Mouse (Mus musculus): ENCODE data around the gene Ctu1. TPM values are rescaled to one million over a fixed set of nuclear protein-coding genes. Genes with fewer than 3 reads are reported as not detected.

Ctu1 gene
- 14.3 and 14.5 TPM in 2 replicates for polyA plus RNA-seq (2015; fragmentation: Nextera tagmentation; extraction: Ambion mirVana)

DNA sequence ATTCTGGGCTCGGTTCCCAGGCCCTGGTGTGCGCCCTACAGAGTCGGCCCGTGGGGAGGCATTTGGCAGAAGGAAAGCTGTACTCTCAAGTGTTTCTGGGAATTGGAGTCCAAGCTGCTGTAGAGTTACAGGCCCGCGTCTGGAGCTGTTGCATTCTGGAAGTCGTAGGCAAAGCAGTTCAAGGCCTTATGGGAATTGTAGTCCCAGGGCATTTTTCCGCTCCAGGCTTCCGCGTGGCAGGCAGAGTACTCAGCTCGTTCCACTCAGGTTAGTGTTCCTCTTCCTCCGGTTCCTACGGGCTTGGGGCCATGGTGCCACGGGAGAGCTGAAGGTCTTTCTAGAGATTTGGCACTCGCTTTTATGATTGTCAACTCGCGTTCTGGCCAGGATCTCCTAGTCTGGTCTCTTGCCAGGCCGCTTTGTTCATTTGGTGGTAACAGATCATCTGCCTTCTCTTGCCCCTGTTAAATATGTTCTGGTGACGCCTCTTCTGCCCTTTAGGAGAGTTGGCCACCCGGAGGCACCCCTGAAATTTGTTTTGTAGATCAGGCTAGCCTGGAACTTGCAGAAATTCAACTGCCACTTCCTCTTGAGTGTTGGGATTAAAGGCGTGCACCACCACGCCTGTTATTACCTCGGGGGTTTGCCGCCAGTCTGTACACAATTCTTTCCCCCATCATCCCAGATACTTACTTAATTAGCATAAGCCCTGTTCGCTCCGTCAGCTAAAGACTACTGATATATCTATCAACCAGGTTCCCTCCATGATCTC, at the start of gene Ctu1:
Ctu1 (plus strand) TSS at position 208 of the 772 bp plus-strand sequence.
- no peaks in the 10 kb centered on the region for H3K27me3 ChIP-seq
- H3K9ac ChIP-seq, result peak within 1 kb of the TSS; percentile 83
- ATAC-seq (ENCODE audit: insufficient number of reproducible peaks, insufficient read depth, low FRiP score, low TSS enrichment, low read depth), result peak; percentile 89
- H3K36me3 ChIP-seq, result peaks cover 32% of the 10 kb centered on the region
- H3K4me1 ChIP-seq, result peaks cover 8% of the 10 kb centered on the region
- WGBS, result under 1% methylated on average over 26 of the region's 26 CpGs
- H3K4me2 ChIP-seq, result peak within 1 kb of the TSS; percentile 85
- H3K4me3 ChIP-seq, result peak within 1 kb of the TSS; percentile 72
- peaks cover 13% of the 10 kb centered on the region; the same call in 1 of the 2 replicates for H3K9me3 ChIP-seq
- H3K27ac ChIP-seq, result peak within 1 kb of the TSS; percentile 68

DNA sequence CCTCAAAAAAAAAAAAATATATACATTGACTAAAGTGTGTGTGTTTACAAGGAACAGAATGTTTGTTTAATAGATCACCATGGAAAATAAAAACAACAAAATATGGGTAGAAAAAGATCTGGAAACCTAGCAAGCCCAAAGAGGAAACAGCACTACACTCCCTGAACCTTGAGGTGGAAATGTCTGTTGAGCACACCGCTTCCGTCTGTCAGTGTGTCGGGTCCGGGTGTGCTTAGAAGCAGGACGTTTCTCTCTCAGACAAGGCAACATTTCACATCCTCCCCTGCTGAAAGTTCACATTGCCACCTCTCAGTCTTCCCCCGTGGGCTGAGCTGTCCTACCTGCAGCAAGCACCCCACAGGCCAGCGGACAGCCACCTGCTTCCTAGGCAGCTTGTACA, 48.9 kb upstream of the Ctu1 start:
- H3K4me1 ChIP-seq, result no peaks in the 10 kb centered on the region
- H3K9ac ChIP-seq, result no peak overlapping the region
- no peak overlapping the region for H3K27ac ChIP-seq
- H3K36me3 ChIP-seq, result no peaks in the 10 kb centered on the region
- no peak overlapping the region for H3K4me3 ChIP-seq
- H3K27me3 ChIP-seq, result no peaks in the 10 kb centered on the region
- WGBS, result 81% methylated on average over 7 of the region's 7 CpGs
- H3K4me2 ChIP-seq, result no peak overlapping the region
- H3K9me3 ChIP-seq, result no peaks in the 10 kb centered on the region
- ATAC-seq (ENCODE audit: insufficient number of reproducible peaks, insufficient read depth, low FRiP score, low TSS enrichment, low read depth), result no peak

DNA sequence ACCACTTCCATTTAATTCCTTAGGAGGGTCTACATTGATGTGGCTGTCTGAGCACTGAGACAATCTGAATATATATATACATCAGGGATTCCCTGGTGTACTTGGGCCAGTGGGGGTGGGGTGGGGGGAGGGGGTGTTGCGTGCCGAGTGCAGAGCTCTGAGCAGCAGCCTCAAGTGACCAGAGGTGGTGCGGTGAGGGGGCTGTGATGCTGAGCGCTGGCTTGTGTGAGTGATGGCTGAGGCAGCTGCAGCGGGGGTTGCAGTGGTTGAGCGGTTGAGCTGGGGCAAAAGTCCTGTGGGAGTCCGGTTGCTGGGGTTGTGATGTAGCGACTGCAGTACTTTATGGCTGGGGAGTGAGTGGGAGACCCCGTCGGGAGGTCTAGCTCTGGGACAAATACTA, 48.0 kb upstream of the Ctu1 start:
- no peaks in the 10 kb centered on the region for H3K36me3 ChIP-seq
- no peaks in the 10 kb centered on the region for H3K9me3 ChIP-seq
- no peak overlapping the region for H3K4me3 ChIP-seq
- H3K27me3 ChIP-seq, result no peaks in the 10 kb centered on the region
- 16% methylated on average over 10 of the region's 10 CpGs for WGBS
- H3K4me2 ChIP-seq, result no peak overlapping the region
- no peak for ATAC-seq (ENCODE audit: insufficient number of reproducible peaks, insufficient read depth, low FRiP score, low TSS enrichment, low read depth)
- H3K9ac ChIP-seq, result no peak overlapping the region
- H3K27ac ChIP-seq, result no peak overlapping the region
- no peaks in the 10 kb centered on the region for H3K4me1 ChIP-seq

DNA sequence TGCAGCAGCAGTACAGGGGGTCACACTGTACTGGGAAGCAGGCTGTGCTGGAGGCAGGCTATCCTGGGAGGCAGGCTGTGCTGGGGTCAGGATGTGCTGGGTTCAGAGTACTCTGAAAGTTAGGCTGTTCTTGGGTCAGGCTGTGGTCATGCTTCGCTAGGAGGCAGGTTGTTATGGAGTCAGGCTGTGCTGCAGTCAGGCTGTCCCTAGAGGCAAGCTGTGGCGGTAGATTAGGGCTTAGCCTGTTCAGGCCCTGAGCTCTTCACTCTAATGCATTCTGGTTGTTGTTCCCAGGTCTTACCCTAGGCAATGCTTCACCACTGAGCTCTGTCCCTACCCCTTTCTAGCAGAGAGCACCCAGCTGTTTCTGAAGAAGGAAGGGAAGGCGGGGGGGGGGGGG, 46.8 kb upstream of the Ctu1 start:
- Histone ChIP-seq H3K4me3 (no peak overlapping the region), H3K9me3 (no peaks in the 10 kb centered on the region), H3K36me3 (no peaks in the 10 kb centered on the region), H3K27ac (no peak overlapping the region), H3K9ac (no peak overlapping the region), H3K27me3 (no peaks in the 10 kb centered on the region), H3K4me2 (no peak overlapping the region), H3K4me1 (no peaks in the 10 kb centered on the region)
- WGBS, result 56% methylated on average over 3 of the region's 3 CpGs
- no peak for ATAC-seq (ENCODE audit: insufficient number of reproducible peaks, insufficient read depth, low FRiP score, low TSS enrichment, low read depth)

DNA sequence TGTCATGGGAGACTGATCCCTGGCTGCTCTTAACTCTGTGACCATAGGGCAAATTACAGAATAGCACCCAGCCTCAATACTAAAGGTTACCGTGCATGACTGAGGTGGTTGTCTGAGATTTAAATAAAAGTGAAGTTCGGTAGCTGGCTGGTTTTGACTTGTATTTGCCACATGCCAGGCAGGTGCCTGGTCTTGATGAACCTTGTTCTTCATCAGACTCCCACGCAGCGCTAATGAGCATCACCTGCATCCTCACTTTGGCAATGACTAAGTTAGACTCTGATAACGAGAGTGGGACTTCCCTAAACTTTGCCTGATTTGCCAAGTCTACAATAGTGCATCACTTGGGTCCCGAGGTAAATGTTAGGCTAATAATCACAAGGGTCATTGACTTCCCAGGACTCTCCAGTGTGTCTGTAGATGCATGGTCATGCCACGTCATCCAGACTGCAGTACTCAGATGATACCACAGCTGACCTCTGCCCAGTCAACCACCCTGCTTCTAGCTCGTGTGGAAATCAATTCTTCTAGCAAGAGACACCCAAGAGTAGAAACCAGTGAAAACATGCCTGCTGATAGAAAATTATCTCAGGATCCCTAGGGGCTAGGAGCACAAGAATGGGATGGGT, 45.9 kb upstream of the Ctu1 start:
- Histone ChIP-seq H3K9me3 (no peaks in the 10 kb centered on the region), H3K27me3 (no peaks in the 10 kb centered on the region), H3K4me3 (no peak overlapping the region), H3K27ac (no peak overlapping the region), H3K9ac (no peak overlapping the region), H3K4me1 (no peaks in the 10 kb centered on the region), H3K4me2 (no peak overlapping the region), H3K36me3 (no peaks in the 10 kb centered on the region)
- ATAC-seq (ENCODE audit: insufficient number of reproducible peaks, insufficient read depth, low FRiP score, low TSS enrichment, low read depth), result no peak
- WGBS, result 78% methylated on average over 8 of the region's 8 CpGs

DNA sequence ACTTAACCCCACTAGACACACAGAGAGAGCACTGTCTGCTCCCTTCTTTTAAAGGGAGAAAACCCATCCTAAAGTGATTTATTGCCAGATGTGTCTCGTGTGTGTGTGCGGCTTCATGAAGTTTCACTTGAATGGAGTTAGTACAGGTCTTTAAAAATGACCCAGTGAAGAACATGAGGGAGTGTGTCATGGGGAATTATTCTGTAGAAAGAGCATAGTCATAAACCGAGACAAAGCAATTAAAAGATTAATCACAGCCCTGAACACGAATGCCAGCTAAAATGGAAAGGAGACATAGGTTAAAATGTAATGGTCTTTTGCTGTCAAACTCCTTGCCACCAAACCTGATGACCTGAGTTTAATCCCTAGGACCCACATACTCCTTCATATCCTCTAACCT, 37.9 kb upstream of the Ctu1 start:
- Histone ChIP-seq H3K4me1 (no peaks in the 10 kb centered on the region), H3K9ac (no peak overlapping the region), H3K27me3 (no peaks in the 10 kb centered on the region), H3K36me3 (no peaks in the 10 kb centered on the region), H3K4me3 (no peak overlapping the region), H3K27ac (no peak overlapping the region), H3K4me2 (no peak overlapping the region), H3K9me3 (no peaks in the 10 kb centered on the region)
- WGBS, result 72% methylated on average over 4 of the region's 4 CpGs
- ATAC-seq (ENCODE audit: insufficient number of reproducible peaks, insufficient read depth, low FRiP score, low TSS enrichment, low read depth), result no peak

DNA sequence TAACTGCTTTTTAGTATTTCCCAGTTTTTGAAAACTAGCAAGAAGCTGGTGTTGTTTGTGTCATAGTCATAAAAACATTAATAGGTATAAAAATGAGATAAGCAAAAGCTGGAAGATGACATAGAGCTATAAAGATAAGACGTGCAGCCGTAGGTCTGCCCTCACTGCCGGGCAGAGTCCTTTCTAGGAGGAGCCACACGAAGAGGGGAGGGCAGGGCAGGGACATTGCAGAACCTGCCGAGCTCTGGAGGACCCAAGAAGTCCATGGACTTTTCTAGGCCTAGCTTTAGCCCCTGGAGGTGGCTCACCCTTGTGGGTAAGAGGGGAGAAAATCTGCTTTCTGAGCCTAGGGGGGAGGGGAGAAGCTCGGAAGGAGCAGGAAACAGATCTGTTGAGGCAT, 37.3 kb upstream of the Ctu1 start, which contains the start of gene Ceacam18:
Ceacam18 (plus strand) TSS at position 208 of the 400 bp plus-strand sequence.
- no peak within 1 kb of the TSS for H3K9ac ChIP-seq
- no peak for ATAC-seq (ENCODE audit: insufficient number of reproducible peaks, insufficient read depth, low FRiP score, low TSS enrichment, low read depth)
- H3K4me3 ChIP-seq, result no peak within 1 kb of the TSS
- H3K9me3 ChIP-seq, result no peaks in the 10 kb centered on the region
- WGBS, result 68% methylated on average over 6 of the region's 6 CpGs
- H3K4me1 ChIP-seq, result no peaks in the 10 kb centered on the region
- H3K4me2 ChIP-seq, result no peak within 1 kb of the TSS
- no peaks in the 10 kb centered on the region for H3K36me3 ChIP-seq
- no peaks in the 10 kb centered on the region for H3K27me3 ChIP-seq
- H3K27ac ChIP-seq, result no peak within 1 kb of the TSS

DNA sequence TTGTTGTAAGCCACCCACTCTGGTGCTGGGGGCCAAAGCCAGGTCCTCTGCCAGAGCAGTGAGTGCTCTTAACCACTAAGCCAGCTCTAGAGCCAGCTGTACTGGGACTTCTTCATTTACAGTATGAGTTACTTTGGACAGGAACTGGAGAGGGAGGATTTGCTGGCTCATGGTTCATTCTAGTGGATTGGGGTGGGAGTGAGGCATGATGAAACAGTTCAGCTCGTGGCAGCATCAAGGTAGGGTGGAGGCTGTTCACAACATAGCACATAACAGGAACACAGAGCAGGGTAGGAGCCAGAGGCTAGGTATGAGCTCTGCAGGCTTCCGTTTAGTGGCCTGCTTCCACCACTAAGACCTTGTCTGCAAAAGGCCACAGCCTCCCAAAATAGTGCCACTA, 35.6 kb upstream of the Ctu1 start:
- Histone ChIP-seq H3K4me3 (no peak overlapping the region), H3K9ac (no peak overlapping the region), H3K27me3 (no peaks in the 10 kb centered on the region), H3K4me1 (no peaks in the 10 kb centered on the region), H3K9me3 (no peaks in the 10 kb centered on the region), H3K27ac (no peak overlapping the region), H3K36me3 (no peaks in the 10 kb centered on the region), H3K4me2 (no peak overlapping the region)
- WGBS, result 49% methylated on average over 2 of the region's 2 CpGs
- no peak for ATAC-seq (ENCODE audit: insufficient number of reproducible peaks, insufficient read depth, low FRiP score, low TSS enrichment, low read depth)

DNA sequence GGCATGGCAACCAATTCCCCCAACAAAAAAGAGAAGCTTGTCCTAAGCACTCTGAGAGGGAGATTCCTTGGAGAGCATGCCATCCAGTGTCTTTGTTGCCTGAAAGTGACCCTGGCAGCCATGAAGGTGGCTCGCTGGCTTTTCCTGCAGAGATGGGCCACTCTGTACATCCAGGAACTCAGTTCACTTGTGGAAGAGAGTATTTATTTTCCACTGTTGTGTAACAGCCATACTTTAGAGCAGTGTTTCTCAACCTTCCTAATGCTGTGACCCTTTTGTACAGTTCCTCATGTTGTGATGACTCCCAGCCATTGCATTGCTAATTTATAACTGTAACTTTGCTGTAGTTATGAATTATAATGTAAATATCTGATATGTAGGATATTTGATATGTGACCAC, 34.7 kb upstream of the Ctu1 start:
- Histone ChIP-seq H3K4me3 (no peak overlapping the region), H3K27me3 (no peaks in the 10 kb centered on the region), H3K9me3 (no peaks in the 10 kb centered on the region), H3K36me3 (no peaks in the 10 kb centered on the region), H3K27ac (no peak overlapping the region), H3K9ac (no peak overlapping the region), H3K4me1 (no peaks in the 10 kb centered on the region), H3K4me2 (no peak overlapping the region)
- no peak for ATAC-seq (ENCODE audit: insufficient number of reproducible peaks, insufficient read depth, low FRiP score, low TSS enrichment, low read depth)
- 81% methylated on average over 1 of the region's 1 CpGs for WGBS

DNA sequence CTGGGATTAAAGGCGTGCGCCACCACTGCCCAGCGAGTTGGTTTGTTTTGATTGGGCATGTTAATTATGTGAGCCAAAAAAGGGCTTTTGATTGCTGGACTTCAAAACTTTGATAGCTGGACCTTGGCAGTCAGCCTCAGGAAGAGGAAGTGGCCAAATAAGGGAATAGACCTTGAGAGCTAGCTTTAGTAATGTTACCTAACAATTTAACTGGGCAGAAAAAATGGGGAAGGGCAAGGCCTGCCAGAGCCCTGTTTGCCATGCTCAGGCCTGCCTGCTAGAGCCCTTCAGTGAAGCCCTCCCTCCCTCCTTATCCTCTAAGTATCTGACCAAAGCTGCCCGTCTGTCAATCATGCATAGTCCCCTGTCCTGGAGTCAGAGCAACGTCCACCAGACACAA, 29.2 kb upstream of the Ctu1 start:
- H3K9me3 ChIP-seq, result no peaks in the 10 kb centered on the region
- no peaks in the 10 kb centered on the region for H3K36me3 ChIP-seq
- no peaks in the 10 kb centered on the region for H3K27me3 ChIP-seq
- H3K4me2 ChIP-seq, result no peak overlapping the region
- H3K9ac ChIP-seq, result no peak overlapping the region
- 0 out of 2 replicates have a peak, but pooled peaks cover 4% of the 10 kb centered on the region for H3K4me1 ChIP-seq
- no peak for ATAC-seq (ENCODE audit: insufficient number of reproducible peaks, insufficient read depth, low FRiP score, low TSS enrichment, low read depth)
- H3K27ac ChIP-seq, result no peak overlapping the region
- WGBS, result 81% methylated on average over 5 of the region's 5 CpGs
- H3K4me3 ChIP-seq, result no peak overlapping the region

DNA sequence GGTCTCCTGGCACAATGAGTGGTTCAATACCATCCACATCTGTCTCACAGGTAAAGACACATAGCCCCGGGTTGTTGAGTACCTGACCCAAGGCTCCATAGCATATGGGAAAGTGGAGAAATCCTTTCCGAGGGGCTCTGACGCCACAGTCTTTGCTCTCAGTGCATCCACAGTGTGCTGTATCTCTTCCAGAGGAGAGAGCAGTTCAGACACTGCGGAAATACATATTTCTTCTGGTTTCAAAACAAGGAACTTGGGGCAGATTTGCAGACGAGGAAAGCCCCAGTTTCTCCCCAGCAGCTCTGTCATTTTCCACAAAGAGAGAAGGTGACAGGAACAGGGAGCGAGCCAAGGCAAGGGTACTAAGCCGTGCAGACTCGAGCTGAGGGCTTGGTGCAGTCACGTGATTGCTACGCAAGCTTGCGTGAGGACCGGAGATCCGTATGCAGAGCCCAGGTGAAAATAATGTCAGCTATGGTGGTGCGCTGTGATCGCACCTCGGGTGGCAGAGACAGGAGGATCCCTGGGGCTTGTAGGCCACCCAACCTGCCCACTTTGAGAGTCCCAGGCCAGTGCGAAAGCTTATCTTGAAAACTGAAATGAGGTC, 28.7 kb upstream of the Ctu1 start:
- 82% methylated on average over 17 of the region's 17 CpGs for WGBS
- Histone ChIP-seq H3K4me3 (no peak overlapping the region), H3K27me3 (no peaks in the 10 kb centered on the region), H3K27ac (no peak overlapping the region), H3K36me3 (no peaks in the 10 kb centered on the region), H3K9ac (no peak overlapping the region), H3K4me1 (0 out of 2 replicates have a peak, but pooled peaks cover 4% of the 10 kb centered on the region), H3K4me2 (no peak overlapping the region), H3K9me3 (no peaks in the 10 kb centered on the region)
- ATAC-seq (ENCODE audit: insufficient number of reproducible peaks, insufficient read depth, low FRiP score, low TSS enrichment, low read depth), result no peak

- Histone ChIP-seq H3K36me3 (no peaks in the 10 kb centered on the region), H3K27ac (no peak overlapping the region), H3K9ac (no peak overlapping the region), H3K4me1 (no peaks in the 10 kb centered on the region), H3K4me3 (no peak overlapping the region), H3K9me3 (0 out of 2 replicates have a peak, but pooled peaks cover 7% of the 10 kb centered on the region), H3K27me3 (no peaks in the 10 kb centered on the region), H3K4me2 (no peak overlapping the region)
- ATAC-seq (ENCODE audit: insufficient number of reproducible peaks, insufficient read depth, low FRiP score, low TSS enrichment, low read depth), result no peak
- WGBS, result 87% methylated on average over 6 of the region's 6 CpGs
Measured at GRCm38 (mm10) chr7:43652683-43653082, 19.1 kb upstream of the Ctu1 start.

All from embryonic facial prominence, embryonic 13.5 days (tissue).